Mouse (Mus musculus): Measurements from ENCODE around the gene Zfp704.

Gene Zfp704

DNA sequence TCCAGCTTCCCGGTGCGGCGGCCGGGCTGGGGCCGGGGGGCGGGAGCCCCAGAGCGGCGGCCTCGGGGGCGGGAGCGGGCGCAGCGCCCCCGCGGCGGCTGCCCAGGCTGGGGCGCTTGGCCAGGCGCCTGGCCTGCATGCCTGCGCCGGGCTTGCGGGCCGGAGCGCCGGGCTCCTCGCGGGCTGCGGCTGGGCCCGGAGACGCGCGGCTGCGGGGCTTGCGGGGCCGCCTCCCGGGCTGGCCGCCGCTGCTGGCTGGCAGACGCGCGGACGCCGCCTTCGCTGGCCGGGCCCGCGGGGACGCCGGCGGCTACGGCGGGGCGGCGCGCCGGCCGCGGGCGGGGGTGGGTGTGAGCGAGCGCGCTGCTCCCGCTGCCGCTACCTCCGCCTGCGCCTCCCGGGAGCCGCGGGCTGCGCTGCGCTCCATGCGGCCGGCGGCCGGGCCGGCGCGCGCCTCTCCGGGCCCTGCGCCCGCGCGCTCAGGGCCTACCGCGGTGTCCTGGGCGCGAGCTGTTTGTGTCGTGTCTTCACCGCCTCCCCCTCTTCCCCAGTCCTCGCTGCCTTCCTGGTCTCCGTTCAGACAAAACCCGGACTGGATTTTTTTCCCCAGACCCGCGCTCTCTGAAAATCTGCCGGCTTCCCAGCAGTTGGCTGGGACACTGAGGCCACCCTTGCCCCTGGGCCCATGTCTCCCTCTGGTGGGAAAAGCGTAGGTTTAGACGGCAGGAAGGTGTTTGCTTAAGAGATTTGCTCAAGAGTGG, at the start of gene Zfp704:
TSS of gene Zfp704 (minus strand) at position 505 of the 761 bp plus-strand sequence.
- peak; percentile 61 for DNase-seq (ENCODE audit: low spot score)

DNA sequence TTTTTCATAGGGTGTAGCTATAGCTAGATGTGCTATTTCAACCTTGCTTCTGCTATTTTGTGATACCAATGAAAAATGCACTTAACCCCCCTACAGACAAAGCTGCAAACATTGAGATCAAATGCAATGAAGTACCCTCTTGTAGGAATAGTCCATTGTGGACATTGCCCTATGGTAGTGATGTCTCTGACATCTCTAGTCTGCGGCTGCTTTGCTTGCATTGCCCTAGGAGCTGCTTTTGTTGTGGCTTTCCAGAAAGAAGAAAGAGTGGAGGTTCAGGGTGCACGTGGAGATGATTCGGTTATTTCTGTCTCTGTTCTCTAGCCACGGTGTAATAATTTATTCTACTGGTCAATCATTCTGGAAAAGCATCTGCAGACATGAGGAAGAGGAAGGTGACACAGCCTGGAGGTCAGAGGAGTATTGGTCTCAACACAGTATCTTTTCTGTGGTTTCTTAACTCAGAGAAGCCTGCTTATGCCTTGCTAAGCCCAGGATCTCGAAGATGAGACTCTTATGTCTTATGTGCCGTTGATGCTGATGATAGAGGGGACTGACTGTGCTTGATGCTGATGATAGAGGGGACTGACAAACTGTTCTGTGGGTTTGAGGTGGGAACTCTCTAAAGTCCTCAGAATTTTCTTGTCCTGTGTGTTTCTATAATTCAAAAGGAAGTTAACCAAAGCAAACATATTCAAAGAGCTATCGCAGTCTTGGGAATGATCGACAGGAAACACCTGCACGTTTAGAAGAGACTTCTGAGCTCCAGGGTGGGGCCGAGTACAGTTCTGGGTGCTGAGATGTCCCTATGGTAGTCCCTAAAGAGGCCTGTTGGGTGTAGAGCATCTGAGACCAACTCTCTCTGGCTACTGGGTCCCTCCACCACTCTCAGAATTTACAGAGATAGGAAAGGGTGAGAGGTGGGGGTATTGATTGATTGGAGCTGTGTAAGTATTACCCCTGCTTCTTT, 23.4 kb upstream of the Zfp704 start:
- DNase-seq (ENCODE audit: low spot score) = no peak

DNA sequence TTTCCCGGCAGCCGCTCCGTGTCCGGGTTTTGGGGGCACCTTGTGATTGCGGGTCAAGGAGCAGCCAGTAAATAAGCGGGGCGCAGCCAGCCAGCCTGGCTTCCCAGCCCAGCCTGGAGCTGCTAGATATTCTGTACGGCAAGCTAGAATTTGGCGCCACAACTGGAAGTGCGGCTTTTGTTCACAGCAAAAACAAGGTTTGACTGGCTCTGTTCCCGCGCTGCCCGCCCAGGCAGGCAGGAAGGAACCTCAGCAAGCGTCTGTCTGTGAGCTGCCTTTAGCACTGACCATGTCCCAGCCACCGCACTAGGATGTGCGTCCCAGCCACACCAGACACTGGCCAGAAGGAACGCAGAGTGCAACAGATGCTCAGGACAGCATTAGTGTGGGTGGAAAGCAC, 20.1 kb upstream of the Zfp704 start:
- no peak for DNase-seq (ENCODE audit: low spot score)

DNA sequence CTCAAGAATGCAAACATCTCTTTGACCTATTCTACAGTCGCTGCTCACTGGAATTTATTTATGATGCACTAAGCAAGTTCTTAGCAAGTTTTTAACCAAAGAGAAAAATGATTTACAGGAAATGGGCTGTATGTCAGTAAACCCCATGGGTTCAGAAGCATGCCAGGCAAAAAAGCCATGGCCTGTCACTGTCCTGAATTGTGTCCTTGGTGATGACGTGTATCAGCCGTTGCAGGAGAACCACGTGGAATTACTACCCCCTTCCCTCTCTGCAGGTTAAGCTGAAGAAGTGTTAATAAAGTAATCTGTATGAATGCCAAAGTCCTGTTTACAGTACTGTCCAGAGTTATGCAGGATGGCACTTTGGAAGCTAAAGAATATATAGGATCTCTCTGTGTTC, 18.2 kb upstream of the Zfp704 start:
- DNase-seq (ENCODE audit: low spot score) = no peak

DNA sequence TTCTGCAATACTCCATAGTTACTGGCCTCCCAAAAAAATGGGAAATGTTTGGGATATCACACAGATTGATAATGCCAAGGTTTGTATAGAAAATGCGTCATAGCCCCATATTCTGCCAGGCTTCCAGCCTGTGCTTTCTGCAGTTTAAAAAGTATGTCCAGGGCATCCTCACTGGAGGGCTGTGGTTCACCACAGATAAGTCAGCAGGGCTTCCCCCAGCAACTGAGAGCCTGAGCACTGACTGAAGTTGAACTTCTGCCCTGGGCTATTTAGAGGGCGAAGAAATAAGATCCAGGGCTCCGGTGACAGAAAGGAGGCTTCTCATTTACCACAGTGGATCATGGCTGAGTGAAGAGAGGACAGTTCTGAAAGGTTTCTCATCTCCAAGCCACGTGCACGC, 16.3 kb upstream of the Zfp704 start:
- DNase-seq (ENCODE audit: low spot score) = no peak

DNA sequence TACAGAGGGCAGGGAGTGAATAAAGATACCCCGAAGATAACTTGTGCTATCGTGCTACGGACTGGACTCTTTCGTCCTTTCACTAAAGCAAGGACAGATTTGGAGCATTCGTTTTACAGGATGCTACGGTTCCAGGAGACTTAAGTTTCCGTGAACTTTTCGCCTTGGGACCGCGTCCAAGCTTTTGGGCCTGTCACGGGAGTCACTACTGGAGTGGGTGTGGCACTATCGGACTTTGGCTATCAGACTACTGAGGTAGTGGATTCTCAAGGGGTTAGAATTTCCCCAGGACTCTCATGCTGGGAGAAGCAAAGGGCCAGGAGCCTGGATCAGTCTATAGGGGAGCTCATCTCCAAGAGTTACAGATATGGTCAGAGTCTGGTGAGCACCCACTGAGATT, 10.7 kb upstream of the Zfp704 start:
- DNase-seq (ENCODE audit: low spot score) = no peak

DNA sequence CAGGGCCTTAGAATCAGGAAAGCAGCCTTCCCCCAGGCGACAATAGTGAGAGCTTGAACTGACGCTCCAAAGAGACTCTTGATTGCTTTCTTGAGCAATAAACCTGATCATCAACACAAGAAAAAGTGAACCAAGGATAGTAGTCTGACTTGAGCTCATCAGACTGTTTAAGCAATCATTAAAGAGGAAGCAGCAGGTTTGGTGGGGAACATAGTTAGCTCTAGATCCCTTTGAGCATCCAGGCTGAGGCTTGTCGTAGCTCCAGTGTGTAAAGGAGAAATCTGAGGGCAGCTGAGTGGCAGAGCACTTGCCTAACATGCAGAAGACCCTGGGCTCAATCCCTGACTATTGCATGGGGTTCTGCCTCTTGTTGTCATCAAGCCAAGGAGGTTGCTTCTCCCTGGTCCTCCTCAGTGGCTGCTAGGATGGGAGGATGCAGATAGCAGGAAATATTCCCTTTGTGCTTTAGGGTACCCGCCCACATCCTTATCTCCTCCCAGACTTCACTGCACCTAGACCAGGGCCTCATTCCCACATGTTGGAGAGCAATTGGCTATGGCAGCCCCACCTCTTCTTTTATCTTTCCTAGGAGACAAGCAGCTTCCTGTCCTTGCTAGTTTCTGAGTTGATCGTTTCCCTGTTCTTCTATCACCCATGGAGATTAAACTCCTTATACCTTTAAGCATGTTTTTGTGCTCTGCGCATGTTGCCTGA, 9.8 kb upstream of the Zfp704 start:
- DNase-seq (ENCODE audit: low spot score) = no peak

DNA sequence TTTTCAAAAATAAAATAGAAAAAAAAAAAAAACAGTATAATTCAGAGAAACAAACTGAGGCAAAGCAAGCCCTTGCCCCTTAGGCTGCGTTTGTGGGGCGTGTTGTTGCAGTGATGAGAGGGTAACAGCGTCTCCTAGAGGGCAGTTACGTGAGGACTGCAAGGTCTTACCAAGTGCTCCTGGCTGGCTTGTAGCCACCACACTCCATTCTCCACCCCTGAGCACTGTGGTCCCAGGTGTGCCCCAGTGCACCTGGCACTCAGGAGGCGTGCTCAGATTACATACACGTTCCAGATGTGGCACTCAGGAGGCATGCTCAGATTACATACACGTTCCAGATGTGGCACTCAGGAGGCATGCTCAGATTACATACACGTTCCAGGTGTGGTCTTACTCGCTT, 7.2 kb upstream of the Zfp704 start:
- no peak for DNase-seq (ENCODE audit: low spot score)

DNA sequence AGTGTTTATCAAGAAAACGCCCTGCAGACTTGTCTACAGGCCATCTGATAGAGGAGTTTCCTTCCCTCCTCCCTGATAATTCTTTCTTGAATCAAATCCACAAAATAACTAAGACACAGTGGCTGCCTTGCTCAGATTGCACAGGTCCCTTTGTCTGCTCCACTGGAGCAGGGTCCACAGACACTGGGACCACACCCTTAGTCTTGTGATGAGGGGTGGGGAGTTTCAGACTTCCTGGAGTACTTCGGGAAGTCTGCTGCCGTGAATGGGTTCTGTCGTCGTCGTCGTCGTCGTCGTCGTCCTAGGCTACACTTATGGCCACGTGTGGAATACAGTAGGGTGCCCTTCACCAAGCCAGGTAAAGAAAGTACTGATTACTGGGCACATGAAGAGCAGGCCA, 4.8 kb upstream of the Zfp704 start:
- no peak for DNase-seq (ENCODE audit: low spot score)

DNA sequence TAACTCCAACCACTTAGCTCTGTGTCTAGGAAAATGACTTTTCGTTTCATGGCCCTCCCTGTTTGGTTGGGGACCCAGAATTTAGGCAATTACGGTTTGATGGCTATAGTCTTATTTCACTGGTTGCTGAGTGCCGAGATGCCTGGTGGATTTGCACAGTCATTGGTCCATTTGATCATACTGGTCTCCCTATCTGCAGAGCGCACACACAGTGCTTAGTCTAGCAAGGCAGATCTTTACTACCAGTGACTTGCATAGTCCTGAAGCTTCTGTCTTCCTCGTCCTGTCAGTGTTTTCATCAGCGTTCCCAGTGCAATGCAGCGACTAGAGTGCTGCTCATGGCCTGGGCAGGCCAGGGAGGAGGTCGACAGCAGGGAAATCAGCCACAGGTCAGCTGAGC, 4.1 kb upstream of the Zfp704 start:
- no peak for DNase-seq (ENCODE audit: low spot score)

DNA sequence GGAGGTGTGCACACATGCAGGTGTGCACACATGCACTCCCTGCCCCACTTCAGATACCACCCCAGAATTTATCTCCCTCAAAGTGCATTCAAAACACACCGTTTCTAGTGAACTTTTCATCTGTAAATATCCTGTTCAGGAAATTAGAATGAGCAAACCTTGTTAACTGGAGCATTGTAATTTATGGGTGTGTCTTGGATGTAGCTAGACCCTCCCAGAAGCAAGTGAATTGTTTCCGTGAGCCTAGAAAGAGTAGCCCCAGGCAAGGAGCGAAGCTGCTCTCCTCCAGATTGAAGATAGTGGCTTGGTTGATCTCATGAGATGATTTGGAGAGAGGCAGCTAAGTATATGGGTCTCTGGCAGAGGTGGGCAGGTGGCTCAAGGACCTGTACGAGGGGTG, 1.3 kb upstream of the Zfp704 start:
- DNase-seq (ENCODE audit: low spot score) = no peak

DNA sequence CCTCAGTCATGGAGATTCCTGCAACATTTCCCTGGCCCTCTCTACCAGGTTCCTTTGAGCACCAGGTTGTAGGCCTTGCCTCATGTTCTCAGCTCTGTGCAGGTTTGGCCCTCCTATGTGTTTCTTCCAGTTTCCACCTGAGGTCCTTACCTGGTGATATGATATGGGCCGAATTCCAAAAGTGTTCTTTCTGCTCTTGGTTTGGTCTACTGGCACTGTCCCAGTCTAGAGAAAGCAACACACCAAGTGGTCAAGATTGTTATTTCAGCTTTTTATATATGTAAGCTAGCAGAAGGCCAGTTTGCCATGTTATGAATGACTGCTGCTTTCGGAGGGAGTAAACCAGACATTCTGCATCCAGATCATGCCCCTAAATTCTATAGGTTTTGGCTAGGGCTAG, 541 bp upstream of the Zfp704 start:
- no peak for DNase-seq (ENCODE audit: low spot score)

DNA sequence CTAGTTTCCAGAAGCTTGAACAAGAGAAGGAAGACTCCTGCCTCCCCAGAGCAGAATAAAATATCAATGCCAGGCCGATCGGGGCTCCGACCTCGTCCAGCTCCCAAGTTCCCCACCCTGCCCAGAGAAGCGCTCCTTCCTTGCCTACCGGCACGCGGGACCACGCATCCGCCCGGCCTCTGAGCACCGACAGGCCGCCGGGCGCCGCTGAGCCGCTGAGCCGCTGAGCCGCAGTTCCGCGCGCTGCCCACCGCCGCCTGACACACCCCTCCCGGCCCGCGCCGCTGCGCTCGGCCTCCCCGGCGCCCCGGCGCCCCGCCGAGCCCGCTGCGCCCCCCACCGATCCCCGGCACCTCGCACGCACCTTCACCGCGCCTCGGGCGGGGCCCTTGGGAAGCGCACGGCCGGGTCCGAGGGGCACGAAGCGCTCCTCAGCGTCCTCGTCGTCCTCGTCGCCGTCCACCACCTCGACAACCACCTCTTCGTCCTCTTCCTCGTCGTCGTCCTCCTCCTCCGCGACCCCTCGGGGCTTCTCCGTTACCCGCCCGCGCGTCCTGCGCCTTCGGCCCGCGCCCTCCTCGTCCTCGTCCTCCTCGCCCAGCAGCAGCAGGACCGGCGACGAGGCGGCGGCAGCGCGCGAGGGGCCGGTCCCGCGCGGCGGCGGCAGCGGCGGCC, 842 bp downstream of the Zfp704 start:
- DNase-seq (ENCODE audit: low spot score) = no peak

DNA sequence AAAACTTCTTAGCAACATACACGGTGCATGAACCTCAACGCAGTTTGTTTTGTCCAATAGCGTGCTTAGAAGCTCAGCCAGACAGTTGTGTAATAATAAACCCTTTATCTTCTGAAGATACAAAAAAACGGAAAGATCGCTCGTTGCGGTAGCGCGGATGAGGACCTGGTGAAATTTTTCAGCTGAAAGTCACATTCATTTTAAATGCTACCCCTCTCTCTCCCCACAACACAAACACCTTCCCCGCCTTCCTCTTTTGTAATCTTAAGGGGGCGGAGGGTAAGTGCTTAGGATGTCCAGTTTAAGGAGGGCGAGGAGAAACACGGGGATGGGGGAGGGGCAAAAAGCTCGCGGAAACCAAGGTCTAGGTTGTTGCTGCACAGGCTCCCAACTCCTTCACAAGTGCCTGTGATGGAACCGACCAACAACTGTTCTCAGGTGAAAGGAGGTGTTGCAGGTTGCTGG, 1.4 kb downstream of the Zfp704 start:
- no peak for DNase-seq (ENCODE audit: low spot score)

DNA sequence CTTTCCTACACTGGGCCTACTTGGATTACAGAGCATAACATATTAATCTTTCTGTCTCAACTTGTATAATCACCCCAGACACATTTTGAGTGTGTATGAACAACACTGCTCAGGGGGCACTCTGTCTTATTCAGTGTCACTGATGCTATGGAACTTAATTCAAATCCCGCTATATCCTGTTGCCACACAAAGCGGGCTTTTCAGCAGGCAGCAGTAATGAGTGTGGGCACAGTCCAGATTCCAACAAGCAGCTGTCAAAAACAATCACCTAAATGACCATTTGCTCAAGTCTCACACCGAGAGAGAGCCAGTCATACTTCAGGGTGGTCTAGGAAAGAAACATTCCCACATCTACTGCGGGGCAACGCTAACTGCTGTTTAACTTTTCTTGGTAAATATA, 2.2 kb downstream of the Zfp704 start:
- DNase-seq (ENCODE audit: low spot score) = no peak

DNA sequence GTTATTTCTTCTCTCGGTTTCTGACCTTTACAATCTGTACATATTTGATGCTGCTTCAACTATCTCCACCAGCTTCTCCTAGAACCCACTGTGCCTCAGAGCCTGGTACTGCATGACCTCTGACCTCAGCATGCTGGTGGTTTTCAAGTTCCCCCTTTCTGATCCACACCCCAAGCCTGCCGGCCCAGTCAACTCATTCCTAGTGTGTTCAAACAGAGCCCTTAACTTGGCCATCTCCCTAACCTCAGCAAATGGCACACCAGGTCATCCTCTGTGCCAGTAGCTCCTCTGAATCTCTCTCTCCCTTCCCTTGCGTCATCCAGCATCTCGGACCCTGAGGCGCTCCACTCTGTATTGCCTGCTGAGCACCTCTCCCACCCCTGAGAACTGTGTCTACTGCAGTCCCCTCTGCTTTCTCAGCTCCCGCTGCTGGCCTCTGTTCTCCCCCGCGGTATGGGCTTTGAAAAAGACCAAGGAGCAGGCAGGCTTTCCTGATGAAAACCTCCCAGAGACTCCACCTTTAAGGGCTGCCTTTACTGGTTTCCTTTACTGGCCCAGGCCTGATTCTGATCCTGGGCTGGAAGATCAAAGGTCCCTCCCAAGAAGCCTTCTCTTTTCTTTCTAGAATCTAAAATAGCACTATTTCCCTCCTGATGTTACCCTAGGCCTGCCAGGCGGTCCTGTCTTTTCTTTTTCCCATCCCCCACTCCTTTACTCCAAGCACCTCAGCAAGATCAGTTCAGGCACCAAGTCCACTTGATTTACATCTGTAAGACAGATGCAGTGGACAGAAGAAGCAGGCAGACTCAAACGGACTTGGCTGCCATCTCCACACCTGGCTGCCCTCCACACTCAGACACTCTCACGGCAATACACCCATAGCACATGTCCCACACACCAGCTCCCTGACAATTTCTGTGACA, 3.8 kb downstream of the Zfp704 start:
- DNase-seq (ENCODE audit: low spot score) = no peak

DNA sequence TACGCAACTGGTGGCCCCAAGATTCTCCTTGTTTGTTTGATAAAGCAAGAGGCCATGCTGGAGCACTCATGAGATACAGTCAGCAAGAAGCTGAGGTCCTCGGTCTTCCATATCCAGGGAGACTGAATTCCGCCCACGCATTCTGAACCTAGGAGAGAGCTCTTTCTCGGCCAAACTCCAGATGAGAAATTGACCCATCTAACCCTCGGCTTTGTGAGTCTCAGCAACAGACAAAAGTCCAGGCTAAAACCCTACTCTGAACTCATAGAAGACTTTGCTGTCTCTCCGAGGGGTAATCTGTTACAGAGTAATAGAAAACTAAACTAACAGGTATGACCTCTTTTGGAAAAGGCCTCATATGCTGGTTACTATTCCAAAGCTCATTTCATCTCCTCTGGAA, 4.9 kb downstream of the Zfp704 start:
- DNase-seq (ENCODE audit: low spot score) = no peak

DNA sequence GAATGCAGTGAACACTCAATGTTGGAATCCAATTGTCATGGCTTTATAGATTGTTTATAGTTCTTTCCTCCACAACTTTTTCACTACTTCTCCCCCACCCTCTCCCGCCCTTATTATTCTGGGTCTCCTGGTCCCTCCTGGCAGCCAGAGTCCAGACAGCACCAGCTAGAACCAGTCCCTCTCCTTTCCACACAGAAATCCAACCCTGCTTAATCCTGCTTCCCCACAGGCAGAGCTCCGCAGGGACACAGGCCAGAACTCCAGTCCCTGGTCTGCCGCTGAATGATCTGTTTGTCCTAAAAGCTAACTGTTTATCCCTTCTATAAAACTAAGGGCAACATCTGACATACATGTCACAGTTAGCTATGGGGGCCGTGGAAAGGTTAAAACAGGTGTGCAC, 6.0 kb downstream of the Zfp704 start:
- DNase-seq (ENCODE audit: low spot score) = no peak

DNA sequence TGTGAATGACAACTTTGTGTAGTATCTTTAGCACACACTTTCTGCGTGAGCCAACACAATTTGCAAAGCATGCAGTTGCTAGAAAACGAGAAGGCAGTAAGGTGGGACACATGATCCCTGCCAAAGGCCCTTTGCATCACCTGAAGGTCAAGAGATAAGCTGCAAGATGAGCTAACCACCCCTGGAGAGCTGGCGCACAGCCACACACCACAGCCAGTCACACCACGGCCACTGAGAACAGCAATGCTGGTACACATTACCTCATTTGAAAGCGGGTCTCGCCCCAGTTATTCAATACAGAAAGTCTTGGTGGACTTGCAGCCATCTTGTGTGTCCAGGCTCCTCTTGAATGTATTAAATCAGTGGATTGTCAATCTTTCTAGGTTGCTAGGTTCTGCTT, 9.3 kb downstream of the Zfp704 start:
- DNase-seq (ENCODE audit: low spot score) = no peak

DNA sequence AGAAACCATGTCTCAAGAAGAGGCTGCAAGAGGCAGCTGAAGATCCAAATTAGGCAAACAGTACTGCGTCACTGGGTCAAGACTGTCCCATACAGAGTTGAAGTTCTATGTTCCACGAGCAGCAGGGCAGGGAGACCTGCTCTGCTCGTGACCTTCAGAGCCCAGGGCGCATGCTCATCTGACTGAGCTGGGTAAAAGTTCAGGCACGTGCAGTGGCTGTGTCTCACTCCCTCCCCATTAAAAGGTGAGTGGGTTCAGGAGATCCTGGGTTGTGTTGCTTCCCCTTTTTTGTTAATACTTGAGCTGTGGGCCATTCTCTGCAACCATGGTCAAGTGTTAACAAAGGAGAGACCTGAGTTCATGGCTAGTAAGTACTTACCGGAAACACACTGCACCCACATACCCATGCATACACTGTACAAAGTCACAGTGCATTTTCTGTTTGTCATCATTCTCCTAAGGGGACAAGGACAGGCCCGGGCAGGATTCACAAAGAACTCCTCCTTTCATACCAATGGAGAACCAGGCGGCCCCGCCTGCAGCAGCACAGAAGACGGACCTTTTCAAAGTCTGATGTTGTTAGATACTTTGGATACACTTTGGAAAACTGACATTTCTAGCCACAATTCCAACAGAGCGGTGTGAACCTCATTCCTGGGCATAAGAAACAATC, 10.0 kb downstream of the Zfp704 start:
- no peak for DNase-seq (ENCODE audit: low spot score)

Data from layer of hippocampus, adult 9-10 months (tissue).